Mouse (Mus musculus) kidney, embryonic 14.5 days (tissue): Measurements from ENCODE around the gene Acbd6. TPM values are rescaled to one million over a fixed set of nuclear protein-coding genes. Genes with fewer than 3 reads are reported as not detected.
A peak's percentile ranks its signal among the peaks of the same experiment; 100 is the strongest.

Source experiments
- ATAC-seq: fragments of 200-750 bp; cut with Nextera tagmentation; 2 replicates; pipeline ENCODE4 v1.8.0; 2017; ENCODE audit warnings: moderate number of reproducible peaks, mild to moderate bottlenecking, moderate TSS enrichment, moderate library complexity; ENCODE audit not compliant: low FRiP score, low TSS enrichment
- H3K27ac ChIP-seq: fragments of 300-500 bp; sonication (generic); 2 replicates; pipeline ENCODE4 v1.5.1; 2014; ENCODE audit warnings: low read depth, mild to moderate bottlenecking, low read length, moderate library complexity, mixed read lengths
- H3K27me3 ChIP-seq: fragments of 300-500 bp; sonication (generic); 2 replicates; pipeline ENCODE4 v1.6.1; 2014; ENCODE audit warnings: mild to moderate bottlenecking, low read length; ENCODE audit not compliant: control insufficient read depth, insufficient read depth
- H3K36me3 ChIP-seq: fragments of 300-500 bp; sonication (generic); 2 replicates; pipeline ENCODE4 v1.6.1; 2014; ENCODE audit warnings: low read length, mixed read lengths; ENCODE audit not compliant: control insufficient read depth, insufficient read depth
- H3K4me1 ChIP-seq: fragments of 300-500 bp; sonication (generic); 2 replicates; pipeline ENCODE4 v1.6.1; 2014; ENCODE audit warnings: low read length, mixed read lengths; ENCODE audit not compliant: control insufficient read depth, insufficient read depth
- H3K4me2 ChIP-seq: fragments of 300-500 bp; sonication (generic); replicated peaks from 2 replicates; pipeline ENCODE4 v1.6.1; 2014; ENCODE audit warnings: low read depth, mild to moderate bottlenecking, low read length
- H3K4me3 ChIP-seq: fragments of 300-500 bp; sonication (generic); 2 replicates; pipeline ENCODE4 v1.5.1; 2014; ENCODE audit warnings: mild to moderate bottlenecking, low read length
- H3K9ac ChIP-seq: fragments of 300-500 bp; sonication (generic); 2 replicates; pipeline ENCODE4 v1.6.1; 2014; ENCODE audit warnings: low read depth, mild to moderate bottlenecking, low read length, moderate library complexity
- H3K9me3 ChIP-seq: fragments of 300-500 bp; sonication (generic); 2 replicates; pipeline ENCODE4 v1.6.1; 2016; ENCODE audit warnings: low read length; ENCODE audit not compliant: control insufficient read depth
- WGBS: fragments of 180-500 bp; shearing (Covaris S2); extraction: QIAGEN DNeasy Blood & Tissue Kit; methylation state at CpG from one replicate; pipeline ENCODE4 v1.1.7; 2014; 5-methylcytosine and 5-hydroxymethylcytosine counted together
- polyA plus RNA-seq: library from polyadenylated mRNA; unstranded; fragments of >200 nt; fragmentation: Nextera tagmentation; extraction: Ambion mirVana; gene quantifications from 2 replicates; pipeline ENCODE4 v1.2.1, GENCODE M21; 2014

The Acbd6 gene
- polyA plus RNA-seq = 80.7 and 87.0 TPM in 2 replicates

DNA sequence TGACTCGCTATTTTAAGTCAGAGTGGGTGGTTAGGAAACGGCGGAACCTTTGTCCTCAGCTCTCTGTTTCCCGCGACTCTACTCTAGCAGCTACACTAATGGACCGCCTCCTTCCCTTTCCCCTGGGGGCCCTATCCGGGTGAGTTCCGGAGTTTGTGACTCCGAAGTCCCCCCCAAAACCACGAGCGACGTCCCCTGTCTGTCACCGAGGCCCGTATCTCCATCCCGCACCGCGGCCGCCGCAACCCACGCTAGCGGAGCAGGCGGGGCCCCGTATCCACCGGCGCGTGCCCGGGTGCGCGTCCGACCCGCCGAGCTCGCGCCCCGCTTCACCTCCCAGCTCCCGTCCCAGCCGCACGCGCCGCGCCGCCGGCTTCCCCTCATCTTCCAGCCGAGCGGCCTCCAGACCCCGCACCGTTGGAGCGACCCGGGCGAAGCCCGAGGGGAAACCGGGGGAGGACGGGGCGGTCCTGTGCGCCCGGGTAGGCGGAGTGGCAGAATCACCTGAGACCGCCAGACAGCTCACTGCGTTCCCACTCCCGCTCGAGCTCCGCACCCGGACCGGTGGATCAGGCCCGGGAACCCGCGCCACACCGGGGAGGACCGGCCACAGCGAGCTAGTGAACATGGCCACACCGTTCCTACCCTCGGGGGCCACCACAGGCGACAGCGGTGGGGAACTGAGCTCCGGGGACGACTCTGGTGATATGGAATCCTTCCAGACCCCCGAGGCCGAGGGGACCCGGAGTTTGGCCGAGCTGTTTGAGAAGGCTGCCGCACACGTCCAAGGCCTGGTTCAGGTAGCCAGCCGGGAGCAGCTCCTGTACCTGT is at the start of gene Acbd6:
Gene Acbd6, plus strand, starts transcription at position 109 of the 831 bp plus-strand sequence.
- H3K36me3 ChIP-seq = no peaks in the 10 kb centered on the region
- ATAC-seq = peak; percentile 90
- peak within 1 kb of the TSS; percentile 79 for H3K4me2 ChIP-seq
- peak within 1 kb of the TSS; percentile 98 for H3K4me3 ChIP-seq
- H3K27ac ChIP-seq = peak within 1 kb of the TSS; percentile 82; the same call in 1 of the 2 replicates
- WGBS = under 1% methylated on average over 71 of the region's 83 CpGs
- peak within 1 kb of the TSS; percentile 77 for H3K9ac ChIP-seq
- H3K27me3 ChIP-seq = no peaks in the 10 kb centered on the region
- H3K9me3 ChIP-seq = no peaks in the 10 kb centered on the region
- H3K4me1 ChIP-seq = peaks cover 17% of the 10 kb centered on the region; the same call in 1 of the 2 replicates

DNA sequence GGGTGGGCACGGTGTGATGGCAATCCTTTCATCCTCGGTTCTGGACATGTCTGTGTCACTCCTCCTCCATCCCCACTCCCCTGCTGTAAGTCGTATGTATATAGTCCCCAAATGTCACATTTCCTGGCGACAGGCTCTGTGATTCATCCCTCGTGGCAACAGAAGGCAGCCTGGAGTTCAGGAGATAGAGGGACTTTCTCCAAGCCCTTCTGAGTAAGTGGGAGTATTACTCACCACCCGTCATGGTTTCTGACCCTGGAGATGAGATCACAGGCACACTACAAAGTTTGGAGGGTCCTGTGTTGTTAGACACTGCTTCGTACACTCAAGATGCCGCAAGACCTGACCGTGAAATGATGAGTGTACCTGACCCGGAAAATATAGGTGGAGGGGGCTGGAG is 47.7 kb upstream of the Acbd6 start:
- Histone ChIP-seq H3K9me3 (no peaks in the 10 kb centered on the region), H3K27me3 (no peaks in the 10 kb centered on the region), H3K4me3 (no peak overlapping the region), H3K27ac (no peak overlapping the region), H3K4me1 (no peaks in the 10 kb centered on the region; the same call in 1 of the 2 replicates), H3K36me3 (no peaks in the 10 kb centered on the region), H3K4me2 (no peak overlapping the region), H3K9ac (no peak overlapping the region)
- ATAC-seq = no peak
- 49% methylated on average over 10 of the region's 10 CpGs for WGBS

DNA sequence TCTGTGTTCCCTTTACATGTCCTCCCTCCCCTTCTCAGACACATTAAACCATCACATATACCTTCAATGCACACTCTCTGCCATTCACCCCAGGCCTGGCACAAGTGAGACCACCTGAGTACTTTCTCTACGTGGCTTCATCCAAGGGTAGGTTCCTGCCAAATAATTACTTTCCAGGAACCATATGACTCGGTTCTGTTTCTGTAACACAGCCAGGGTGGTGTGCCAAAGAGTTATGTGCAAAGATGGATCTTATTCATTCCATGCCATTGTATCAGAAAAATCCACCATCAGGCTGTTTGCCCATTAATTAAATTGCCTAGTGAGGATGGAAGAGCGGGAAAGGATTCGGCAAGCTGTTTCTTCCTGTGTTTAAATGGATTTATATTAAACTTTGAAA is 42.1 kb upstream of the Acbd6 start:
- H3K4me3 ChIP-seq = no peak overlapping the region
- H3K36me3 ChIP-seq = no peaks in the 10 kb centered on the region
- H3K4me1 ChIP-seq = no peaks in the 10 kb centered on the region
- WGBS = 90% methylated on average over 4 of the region's 4 CpGs
- no peak overlapping the region for H3K27ac ChIP-seq
- no peak overlapping the region for H3K4me2 ChIP-seq
- no peak overlapping the region for H3K9ac ChIP-seq
- H3K9me3 ChIP-seq = peaks cover 2% of the 10 kb centered on the region; the same call in 1 of the 2 replicates
- H3K27me3 ChIP-seq = no peaks in the 10 kb centered on the region
- ATAC-seq = no peak

DNA sequence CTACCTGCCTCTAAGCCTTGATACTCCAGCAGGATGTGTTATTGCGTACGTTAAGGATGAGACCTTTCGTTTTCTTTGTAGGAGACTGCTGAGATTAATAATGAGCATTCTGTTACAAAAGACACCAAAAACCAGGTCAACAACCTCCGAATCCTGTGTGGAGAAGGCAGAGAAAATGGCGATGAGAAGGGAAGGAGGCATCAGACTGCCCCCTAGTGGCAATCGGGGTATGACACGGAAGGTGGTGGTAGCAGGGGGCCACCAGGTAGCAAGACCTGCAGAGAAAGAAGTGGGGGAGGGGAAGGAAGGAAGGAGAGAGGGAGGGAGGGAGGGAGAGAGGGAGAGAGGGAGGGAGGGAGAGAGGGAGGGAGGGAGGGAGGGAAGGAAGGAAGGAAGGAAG is 41.3 kb upstream of the Acbd6 start:
- Histone ChIP-seq H3K9ac (no peak overlapping the region), H3K4me3 (no peak overlapping the region), H3K4me2 (no peak overlapping the region), H3K36me3 (no peaks in the 10 kb centered on the region), H3K9me3 (peaks cover 2% of the 10 kb centered on the region; the same call in 1 of the 2 replicates), H3K27me3 (no peaks in the 10 kb centered on the region), H3K27ac (no peak overlapping the region), H3K4me1 (no peaks in the 10 kb centered on the region)
- WGBS = 43% methylated on average over 7 of the region's 7 CpGs
- ATAC-seq = no peak

DNA sequence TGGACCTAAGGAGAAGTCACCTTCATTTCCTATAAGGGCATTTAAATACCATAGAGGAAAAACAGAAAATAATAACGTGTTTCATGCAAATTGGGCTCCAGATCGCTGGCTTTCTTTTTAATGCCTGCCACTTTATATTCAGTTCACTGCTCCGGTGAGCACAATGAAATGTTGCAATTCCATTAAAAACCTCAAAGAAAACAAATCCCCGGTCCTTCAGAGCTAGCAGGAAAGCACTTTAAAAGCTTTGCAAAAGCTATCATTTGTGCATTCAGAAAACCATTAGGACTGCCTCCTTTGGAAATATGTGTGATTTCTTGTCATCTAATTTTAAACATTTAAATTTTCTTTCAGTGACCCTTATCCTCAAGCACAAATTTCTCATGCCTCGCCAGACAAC is 40.9 kb upstream of the Acbd6 start:
- no peak overlapping the region for H3K27ac ChIP-seq
- H3K4me2 ChIP-seq = no peak overlapping the region
- H3K9me3 ChIP-seq = peaks cover 2% of the 10 kb centered on the region; the same call in 1 of the 2 replicates
- H3K4me1 ChIP-seq = no peaks in the 10 kb centered on the region
- no peak overlapping the region for H3K4me3 ChIP-seq
- WGBS = 50% methylated on average over 5 of the region's 5 CpGs
- H3K36me3 ChIP-seq = no peaks in the 10 kb centered on the region
- H3K9ac ChIP-seq = no peak overlapping the region
- ATAC-seq = no peak
- no peaks in the 10 kb centered on the region for H3K27me3 ChIP-seq

DNA sequence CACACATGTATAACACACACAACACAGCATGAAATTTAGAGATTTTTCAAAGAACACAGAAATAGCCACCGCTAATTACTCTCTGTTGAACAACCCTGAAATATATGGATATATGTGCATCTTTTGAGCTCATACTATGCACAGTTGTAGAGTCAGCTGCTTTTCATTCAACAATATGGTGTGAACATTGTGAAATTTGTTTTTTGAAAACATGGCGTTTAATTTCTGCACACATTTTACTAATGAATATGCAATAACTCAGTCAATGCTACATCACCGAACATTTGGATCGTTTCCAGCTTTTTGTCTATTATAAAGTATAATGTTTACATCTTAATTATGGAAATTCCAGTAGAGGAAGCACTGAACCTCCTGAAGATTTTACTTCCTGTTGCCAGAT is 37.6 kb upstream of the Acbd6 start:
- H3K27ac ChIP-seq = no peak overlapping the region
- ATAC-seq = no peak
- WGBS = 94% methylated on average over 4 of the region's 4 CpGs
- no peak overlapping the region for H3K4me2 ChIP-seq
- no peak overlapping the region for H3K4me3 ChIP-seq
- H3K9me3 ChIP-seq = peaks cover 2% of the 10 kb centered on the region; the same call in 1 of the 2 replicates
- H3K36me3 ChIP-seq = no peaks in the 10 kb centered on the region
- no peak overlapping the region for H3K9ac ChIP-seq
- no peaks in the 10 kb centered on the region for H3K27me3 ChIP-seq
- H3K4me1 ChIP-seq = no peaks in the 10 kb centered on the region

DNA sequence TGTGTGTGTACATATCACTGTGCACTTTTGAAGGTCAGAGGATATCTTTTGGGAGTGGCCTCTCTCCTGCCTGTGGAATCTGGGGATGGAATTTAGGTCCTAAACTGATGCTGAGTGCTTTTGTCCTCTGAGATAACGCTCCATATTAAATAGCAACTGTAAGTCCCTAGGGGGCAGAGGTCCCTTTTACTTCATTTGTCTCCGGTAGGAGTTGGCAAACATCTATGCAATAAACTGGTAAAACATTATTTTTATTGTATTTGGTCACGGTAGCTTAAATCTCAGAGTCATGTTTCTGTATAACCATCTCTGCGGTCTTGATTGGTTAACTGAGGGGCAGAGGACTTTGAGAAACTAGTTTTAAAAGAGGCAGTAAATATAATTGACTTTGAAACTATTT is 35.4 kb upstream of the Acbd6 start:
- no peaks in the 10 kb centered on the region for H3K27me3 ChIP-seq
- WGBS = 49% methylated on average over 4 of the region's 4 CpGs
- H3K27ac ChIP-seq = no peak overlapping the region
- H3K9me3 ChIP-seq = peaks cover 2% of the 10 kb centered on the region; the same call in 1 of the 2 replicates
- no peak for ATAC-seq
- H3K9ac ChIP-seq = no peak overlapping the region
- no peak overlapping the region for H3K4me3 ChIP-seq
- H3K36me3 ChIP-seq = no peaks in the 10 kb centered on the region
- H3K4me2 ChIP-seq = no peak overlapping the region
- H3K4me1 ChIP-seq = no peaks in the 10 kb centered on the region; the same call in none of the 2 replicates

DNA sequence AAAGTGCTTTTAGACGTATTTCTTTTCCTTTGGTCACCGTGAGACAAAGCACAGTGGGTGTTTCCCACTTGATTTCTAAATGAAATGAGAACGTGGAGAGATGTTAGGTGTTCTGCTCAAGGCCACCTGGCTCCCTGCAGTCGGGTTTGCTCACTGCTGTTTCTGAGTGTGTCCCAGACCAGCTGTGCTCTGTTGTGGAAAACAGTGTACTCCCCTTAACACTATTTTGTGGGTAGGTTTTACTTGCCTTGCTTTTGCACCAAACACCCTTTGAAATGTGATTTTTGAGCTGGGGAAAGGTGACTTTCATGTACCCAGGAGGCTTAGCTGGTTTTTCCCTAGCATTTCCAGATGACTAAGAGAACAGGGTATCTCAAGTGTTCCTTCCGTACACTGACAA is 31.7 kb upstream of the Acbd6 start:
- ATAC-seq = no peak
- H3K4me2 ChIP-seq = no peak overlapping the region
- H3K9me3 ChIP-seq = no peaks in the 10 kb centered on the region
- no peak overlapping the region for H3K4me3 ChIP-seq
- 61% methylated on average over 5 of the region's 5 CpGs for WGBS
- H3K27me3 ChIP-seq = no peaks in the 10 kb centered on the region
- H3K36me3 ChIP-seq = no peaks in the 10 kb centered on the region
- H3K4me1 ChIP-seq = peaks cover 13% of the 10 kb centered on the region
- no peak overlapping the region for H3K27ac ChIP-seq
- no peak overlapping the region for H3K9ac ChIP-seq

DNA sequence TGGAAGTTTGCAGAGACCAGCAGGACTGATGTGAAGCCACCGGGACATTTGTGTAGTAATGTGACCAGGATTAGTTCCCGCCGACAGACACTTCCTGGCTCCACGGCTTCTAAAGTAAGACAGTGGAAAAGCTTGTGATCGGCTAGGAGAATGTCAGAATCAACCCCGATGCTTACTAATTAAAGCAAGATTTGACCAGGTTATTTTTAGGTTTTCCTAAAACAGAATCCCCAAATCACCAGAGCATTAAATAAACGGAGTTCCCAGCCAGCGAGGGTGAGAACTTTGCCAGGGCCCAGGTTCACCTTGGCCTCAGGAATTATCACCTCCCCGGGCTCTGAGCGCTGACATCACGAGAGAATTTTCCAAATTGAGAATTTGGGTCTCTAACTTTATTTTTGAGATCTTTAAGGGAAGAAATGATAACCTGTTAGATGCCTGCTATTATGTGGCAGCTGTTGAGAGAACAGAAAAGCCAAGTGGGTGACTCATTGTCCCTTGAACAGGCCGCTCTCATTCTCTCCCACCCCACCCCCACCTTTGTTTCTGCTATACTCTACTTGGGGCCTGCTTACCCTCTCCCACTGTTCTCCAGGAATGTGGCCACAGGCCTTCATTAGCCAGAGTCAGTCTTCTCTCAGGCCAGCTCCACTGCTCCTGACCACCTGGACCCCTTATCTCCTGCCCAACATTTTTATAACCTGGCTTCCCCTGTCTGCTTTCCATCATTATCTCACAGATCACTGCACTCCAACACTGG is 30.7 kb upstream of the Acbd6 start:
- H3K9me3 ChIP-seq = no peaks in the 10 kb centered on the region
- ATAC-seq = 0 out of 2 replicates have a peak, but pooled peaks have one; percentile 36
- peaks cover 13% of the 10 kb centered on the region for H3K4me1 ChIP-seq
- no peak overlapping the region for H3K27ac ChIP-seq
- 32% methylated on average over 12 of the region's 12 CpGs for WGBS
- H3K4me3 ChIP-seq = no peak overlapping the region
- H3K36me3 ChIP-seq = no peaks in the 10 kb centered on the region
- no peak overlapping the region for H3K4me2 ChIP-seq
- no peaks in the 10 kb centered on the region for H3K27me3 ChIP-seq
- H3K9ac ChIP-seq = no peak overlapping the region
